Mouse (Mus musculus) erythroblast, adult 5-6 weeks (primary cell): Measurements from ENCODE around the gene Pcca. TPM values are rescaled to one million over a fixed set of nuclear protein-coding genes. Genes with fewer than 3 reads are reported as not detected.

Experiments used
- ATAC-seq: replicated peaks from 2 replicates; pipeline ENCODE4 v1.8.0; 2016; ENCODE audit warnings: moderate number of reproducible peaks, mild to moderate bottlenecking, moderate TSS enrichment, inconsistent platforms; ENCODE audit not compliant: poor library complexity, low FRiP score, severe bottlenecking
- total RNA-seq, 2 experiments: library from RNA; stranded (forward) in 1 of 2; stranded (reverse) in 1 of 2; fragments of 150-400 nt in 1 of 2; fragments of 200-764, 138-1000 nt in 1 of 2; gene quantifications; 2 replicates each; pipeline versions ENCODE4 v1.2.3 to v1.2.4; 2015 to 2017; ENCODE audit warnings: low replicate concordance in 2 of 2

Pcca gene
- total RNA-seq, 2 experiments from 2014 or later, result 0.96 to 8.4 TPM

DNA sequence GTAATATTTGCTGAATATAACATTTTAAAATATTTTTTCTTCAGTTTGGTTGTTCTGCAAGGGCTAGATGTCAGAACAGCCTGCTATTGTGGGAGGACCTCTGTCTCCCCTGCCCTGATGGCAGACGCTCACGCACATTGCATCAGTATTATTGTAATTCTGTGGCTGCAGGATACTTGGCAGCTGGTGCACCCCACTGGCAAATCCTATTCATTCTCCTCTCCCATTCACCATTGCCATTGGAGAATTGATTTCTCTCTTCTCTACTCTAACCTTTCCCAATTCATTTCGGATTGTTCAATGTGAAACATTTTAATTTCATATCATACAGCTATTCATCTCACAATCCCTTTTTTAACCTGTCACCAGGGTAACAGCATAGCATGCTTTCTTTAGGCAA is 186.9 kb downstream of the Pcca start:
- no peak for ATAC-seq

DNA sequence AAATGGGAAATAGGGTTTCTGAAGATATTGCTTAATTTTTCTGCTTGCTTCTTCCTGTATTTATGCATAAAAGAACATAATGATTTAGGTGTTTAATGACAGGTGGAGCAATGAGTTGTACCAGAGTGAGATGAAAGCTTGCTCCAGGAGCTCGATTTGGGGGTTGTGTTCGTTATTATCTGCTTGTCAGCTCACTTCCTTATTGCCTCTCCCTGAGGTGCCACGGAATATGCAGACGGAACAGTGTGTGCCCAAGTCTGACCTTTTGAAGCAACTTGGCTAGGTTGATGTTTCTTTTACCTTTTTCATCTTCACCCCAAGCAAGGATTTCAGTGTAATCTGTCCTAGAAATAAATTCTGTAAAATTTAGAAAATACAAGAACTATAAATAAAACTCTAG is 187.6 kb downstream of the Pcca start:
- ATAC-seq, result no peak

DNA sequence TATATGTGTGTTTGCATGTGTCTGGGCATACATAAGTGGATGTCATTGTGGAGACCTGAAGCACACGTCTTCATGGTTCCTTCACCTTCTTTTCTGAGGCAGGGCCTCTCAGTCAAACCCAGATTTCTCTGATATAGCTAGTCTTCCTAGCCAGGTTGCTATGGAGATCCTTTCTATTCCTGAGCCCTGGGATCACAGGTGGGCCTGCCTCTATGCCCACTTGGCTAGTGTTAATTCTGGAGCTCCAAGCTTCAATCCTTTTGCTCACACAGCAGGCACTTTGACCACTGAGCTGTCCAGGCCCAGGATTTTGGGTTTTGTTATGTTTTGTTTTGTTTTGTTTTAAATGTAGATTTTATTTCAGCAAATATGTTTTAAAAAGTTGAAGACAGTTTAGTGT is 192.3 kb downstream of the Pcca start:
- no peak for ATAC-seq

DNA sequence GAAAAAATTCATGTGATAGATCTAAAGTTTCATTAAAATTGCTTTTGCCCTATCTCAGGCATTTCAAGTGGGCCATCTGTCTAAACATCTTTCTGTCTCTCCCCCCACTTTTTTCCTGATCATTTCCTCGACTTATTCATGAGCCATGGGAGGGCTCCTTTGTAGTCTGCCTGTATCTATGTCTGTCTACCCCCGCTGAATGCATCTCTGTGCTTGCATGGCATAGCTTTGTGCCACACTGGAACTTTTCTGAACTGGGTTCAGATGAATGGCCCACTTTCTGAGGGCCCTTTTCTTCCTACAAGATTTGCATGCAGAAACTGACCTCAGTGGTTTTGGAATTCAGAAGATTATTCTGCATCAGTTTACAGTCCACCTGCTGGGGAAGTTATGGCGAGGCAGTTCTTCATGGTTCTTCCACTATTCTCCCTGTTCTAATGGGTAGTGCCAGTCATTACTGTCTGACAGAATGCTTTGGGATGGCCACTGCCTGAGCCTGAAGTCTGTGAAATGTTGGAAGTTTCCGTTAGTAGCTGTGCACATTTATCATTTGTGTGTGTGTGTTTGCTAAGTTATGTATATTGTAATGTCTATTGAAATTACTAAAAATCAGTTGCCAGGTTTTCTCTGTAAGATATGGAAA is 195.4 kb downstream of the Pcca start:
- no peak for ATAC-seq

DNA sequence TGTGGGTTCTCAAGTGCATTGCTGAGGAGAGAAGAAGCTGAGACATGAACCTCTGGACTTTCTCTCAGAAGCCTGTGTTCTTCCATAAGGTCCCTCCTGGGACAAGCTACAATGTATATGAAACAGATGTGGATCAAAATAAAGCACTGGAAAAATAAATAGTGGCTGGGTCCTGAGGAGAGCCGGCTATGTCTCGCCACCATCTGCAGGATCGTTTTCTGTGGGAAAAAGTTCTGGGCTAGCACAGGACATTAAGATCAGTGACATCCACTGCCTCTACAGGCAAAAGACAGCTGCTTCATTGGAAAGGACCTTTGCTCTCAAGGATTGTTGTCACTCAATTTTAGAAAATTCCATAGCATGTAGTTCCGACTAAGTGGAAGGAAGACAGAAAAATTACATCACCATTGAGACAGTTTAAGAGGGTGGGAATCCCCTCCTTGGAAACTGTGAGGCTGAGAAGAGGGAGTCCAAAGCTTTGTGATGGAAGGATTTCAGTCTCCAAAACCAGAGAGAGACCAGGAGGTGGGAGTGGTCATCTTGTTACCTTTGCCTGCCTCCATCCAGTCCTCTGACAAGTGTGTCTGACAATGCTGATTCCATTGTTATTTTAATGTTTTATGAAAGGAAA is 196.9 kb downstream of the Pcca start:
- ATAC-seq, result no peak

DNA sequence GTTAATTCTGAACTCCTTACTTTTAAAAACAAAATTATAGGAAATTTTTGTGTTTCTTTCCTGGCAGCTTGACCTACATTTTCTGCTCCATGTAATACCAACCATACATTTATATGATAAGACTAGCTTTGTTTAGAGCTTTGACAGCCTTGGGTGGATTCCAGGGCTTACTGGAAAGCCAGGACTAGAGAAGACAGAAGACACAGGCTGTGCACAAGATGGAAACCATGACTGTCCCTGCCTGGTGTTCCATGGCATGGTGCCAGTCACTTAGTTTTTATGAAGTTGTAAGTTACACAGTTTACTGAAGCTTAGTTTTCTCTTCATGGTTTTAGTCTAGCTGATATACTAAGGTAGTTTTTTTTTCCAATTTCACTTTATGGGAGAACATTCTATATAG is 202.7 kb downstream of the Pcca start:
- no peak for ATAC-seq

DNA sequence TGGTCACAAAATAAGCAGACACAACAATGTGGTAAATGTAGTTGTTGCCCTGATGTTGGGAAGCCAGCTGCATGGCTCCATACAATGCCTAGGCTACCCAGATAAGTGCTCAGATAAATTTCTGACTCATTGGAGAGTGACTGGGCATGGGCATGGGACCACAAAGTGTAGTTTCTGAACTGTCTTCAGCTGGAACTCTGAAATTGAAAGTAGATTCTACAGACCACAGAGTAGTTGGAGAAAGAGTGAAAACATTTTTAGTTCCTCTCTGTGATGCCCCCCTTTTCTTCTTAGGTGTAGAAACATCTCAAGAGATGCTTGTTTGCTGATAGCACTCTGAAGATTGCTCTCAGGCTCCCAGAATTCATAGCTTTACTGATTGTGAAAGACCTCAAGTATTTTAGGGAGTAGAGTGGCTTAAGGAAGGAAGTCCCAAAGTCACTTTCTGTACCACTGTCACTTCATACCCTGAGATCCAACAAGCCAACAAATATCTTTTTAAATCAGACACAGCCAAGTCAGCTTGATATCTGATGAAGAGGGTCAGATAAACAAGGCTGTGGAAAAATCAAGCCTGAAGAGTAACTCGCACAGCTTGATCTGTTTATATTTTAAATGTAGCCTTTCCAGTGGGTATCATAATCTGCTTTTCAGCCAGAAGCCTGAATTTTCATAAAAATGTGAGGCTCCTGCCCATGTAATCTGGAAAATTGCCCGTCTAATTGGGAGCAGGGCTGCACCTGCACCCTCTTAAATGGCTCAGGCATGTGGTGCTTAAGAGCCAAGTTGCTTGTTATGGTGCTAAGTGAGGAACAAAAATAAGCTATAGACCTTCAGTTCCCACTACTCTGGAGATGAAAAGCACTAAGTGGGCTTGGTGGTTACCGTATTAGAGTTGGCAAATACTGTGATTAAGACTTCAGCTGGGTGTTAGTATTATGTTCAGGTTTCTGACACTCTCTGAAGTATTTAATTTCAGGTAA is 214.0 kb downstream of the Pcca start:
- ATAC-seq, result no peak

DNA sequence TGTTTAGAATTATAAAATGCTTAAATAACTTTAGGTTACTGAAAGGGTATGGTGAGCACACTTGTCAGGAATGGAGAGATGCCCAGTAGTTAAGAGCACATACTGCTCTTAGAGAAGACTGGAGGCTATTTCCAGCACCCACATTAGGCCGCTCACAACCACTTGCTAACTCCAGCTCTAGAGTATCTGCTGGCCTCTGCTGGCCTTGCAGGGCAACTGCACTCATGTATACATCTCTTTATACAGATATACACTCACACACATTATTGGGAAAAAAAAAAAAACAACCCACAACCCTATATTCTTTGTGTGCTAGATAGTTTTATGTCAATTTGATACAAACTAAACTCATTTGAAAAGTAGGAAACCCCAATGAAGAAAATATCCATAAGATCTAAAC is 217.4 kb downstream of the Pcca start:
- no peak for ATAC-seq

DNA sequence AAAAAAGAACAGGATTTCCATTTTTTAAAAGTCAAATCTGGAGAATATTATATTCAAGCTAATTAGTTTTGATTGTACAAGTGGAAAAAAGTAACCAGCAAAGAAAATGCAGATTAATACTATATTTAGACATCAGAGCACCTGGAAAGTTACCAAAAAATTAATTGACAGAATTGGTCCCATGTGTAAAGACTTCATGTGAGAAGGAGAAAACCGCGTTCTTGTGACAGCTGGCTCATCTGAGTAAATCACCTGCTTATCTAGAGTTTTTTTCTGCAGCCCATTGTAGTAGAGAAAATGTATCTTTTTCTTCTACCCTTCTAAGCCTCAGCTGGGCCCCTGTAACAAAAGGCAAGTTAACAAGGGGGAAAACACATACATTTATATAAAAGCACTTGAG is 219.2 kb downstream of the Pcca start:
- no peak for ATAC-seq

DNA sequence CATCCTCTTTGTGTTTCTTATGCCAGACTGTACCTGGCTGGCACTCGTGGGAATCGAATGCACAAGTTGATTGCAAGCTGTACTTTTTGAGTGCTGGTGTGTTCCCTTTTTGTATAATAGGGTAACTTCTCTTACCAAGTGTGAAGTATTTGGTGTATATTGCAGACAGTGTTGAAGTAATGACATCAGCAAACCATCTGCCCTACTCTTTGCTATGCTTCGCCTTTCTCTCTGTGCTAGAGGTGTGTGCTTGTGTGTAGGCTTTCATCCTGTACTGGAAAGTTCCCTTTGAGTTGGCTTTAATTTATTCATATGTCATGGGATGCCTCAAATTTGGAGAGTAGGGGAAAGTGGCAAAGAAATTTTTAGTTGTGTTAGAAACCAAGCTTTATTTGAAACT is 220.2 kb downstream of the Pcca start:
- no peak for ATAC-seq

DNA sequence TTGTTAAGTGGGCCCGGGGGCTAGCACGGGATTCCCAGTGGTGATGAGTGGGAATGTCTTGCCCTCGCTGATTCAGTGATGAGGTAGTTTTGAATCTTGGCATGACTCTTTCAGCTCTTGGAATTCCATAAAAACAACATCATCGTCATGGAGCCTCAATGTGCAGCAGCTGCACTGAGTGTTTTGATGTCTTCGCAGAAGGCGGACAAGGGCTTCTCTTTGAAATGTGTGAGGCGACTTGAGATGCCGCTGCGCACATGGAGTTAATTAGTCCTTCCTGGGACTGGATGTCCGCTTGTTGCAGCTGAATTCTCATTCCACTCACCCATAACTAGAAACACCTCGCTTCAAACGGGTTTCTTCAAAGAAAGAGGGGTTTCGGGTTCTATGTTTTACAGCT is 221.4 kb downstream of the Pcca start:
- ATAC-seq, result no peak

DNA sequence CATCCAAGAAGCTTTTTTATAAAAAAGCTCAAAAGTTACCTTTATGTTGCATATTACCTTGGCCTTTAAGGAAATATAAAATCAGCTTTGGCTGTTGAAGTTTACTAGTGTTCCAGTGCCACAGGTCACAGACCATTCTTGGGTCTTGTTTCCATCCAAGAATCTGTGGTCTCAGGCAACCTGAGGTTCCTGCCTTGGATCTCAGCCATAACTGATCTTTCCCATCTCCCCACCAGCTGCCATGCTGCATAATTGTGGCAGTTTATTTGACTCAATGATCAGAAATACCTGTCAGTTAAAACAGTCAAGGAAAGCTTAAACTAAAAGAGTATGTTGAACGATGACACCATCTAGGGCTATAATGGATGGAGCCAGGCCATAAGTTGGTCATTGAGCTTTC is 222.5 kb downstream of the Pcca start:
- ATAC-seq, result no peak

DNA sequence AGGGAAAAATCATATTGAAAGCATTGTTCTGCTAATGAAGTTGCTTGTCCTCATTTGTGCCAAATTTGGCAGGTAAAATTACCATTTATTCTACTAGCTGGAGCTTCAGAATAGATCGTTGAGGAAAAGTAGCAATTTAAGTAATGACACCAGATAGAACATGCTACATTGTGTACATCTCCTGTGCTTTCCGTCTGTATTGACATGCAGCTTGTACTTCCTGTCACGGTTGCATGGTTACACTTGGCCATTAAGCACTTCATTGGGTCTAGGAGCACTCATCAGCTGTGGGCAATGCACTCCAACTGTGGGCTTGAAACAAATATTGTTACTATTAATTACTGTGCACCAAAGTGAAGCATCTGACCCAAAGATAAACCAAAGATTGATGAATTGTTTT is 225.8 kb downstream of the Pcca start:
- ATAC-seq, result no peak

DNA sequence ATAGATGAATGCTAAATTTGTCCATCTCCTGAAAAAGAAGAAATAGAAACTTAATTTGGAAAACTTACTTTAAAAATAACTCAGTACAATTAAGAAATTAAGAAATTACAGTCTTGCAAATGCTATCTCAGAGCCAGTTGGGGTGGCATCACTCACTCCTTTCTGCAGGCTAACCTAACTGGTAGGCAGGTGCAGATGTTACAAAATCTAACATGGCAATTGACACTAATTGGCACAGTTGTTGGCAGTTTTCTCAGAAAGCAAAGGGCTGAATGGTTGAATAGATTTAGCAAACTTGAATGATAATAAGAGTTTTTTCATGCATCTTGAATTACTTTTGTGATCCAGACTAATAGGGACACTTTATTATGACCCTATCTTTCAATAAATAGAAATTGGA is 226.7 kb downstream of the Pcca start:
- ATAC-seq, result no peak

DNA sequence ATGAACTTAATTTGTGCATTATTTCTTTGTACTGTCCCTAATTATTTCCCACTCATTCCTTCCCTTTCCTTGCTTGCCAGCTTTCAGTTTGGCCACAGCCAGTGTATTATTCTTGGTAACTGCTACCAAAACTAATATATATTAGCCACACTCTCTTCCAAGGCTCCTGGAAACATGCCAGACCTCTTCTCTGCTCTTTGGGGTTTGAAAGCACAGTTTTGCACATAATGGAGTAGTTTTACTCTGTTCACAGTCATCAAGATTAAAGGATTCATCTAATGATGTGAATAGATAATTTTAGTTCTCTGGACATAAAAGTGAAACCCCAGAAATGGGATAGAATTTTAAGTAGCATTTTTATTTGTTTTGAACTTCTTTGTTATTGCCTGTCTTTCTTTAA is 228.5 kb downstream of the Pcca start:
- ATAC-seq, result no peak

DNA sequence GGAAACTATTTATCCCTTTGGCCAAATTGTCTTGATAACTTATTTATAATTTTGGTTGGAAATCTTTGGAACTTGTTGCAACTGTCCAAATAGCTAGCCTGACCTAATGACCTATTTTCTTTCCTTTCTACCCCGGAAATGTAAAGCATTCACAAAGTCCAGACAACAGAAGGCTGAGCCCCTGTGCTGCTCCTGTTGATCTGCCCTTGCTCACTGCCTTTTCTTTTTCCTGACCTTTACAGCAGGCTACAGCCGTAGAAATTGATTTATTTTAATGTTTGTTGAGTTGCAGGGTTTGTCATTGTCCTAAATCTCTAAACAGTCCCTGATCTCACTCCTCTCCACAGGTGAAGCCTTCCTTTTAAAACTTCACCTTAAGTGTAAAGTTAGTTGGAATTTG is 231.8 kb downstream of the Pcca start:
- ATAC-seq, result no peak

DNA sequence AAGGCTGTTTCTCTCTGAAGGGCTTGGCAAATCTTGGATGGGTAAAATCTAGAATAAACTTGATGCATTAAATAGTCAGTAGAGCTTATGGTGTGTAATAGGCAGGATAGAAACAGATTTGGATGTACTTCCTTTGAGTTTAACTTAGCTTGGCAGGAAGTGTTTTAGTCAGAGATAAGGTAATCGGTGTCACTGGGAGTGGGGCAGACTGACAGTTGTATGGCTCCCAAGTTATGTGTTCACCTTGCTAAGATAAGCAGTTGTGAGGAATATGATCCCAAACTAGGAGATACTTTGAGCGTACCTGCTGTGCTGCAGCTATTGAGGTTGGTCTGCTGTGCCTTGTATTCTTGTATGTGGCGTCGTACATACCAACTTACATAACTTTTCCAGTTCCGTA is 232.3 kb downstream of the Pcca start:
- no peak for ATAC-seq

DNA sequence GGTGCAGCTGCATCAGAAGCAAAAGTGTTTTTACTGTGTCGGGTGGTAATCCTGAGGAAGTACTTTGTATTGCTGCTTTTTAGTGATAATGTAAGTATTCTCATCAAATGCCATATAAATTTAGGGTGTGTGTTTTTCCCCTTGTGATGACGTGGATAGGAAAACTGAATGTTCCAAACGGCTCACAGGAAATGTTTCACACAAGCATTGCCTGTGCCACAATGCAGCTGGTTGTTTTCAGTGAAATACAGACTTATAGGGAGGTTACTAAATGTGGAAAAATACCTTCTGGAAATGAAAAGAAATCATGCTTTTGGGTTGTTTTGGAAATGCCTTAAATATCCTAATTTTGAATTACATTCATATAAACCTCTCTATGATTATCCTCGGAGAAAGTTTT is 250.6 kb downstream of the Pcca start:
- no peak for ATAC-seq

DNA sequence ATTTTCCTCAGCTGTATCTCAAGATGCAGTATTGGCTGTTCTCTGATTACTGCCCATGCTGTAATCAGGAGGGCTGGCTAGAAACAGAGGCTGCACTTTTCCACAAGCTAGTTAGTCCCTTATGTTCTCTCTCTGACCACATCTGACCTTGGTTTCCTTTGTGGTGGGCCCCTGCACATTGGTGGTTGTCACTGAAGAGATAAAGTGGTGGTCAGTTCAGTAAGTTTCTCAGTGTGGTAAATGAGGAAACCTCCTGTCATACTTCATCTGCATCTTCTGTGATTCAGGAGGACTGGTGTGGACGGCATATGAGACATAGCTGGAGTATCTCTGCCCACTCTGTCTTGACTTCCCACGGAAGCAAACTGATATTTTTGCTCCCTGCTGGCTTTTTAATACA is 254.1 kb downstream of the Pcca start:
- no peak for ATAC-seq

DNA sequence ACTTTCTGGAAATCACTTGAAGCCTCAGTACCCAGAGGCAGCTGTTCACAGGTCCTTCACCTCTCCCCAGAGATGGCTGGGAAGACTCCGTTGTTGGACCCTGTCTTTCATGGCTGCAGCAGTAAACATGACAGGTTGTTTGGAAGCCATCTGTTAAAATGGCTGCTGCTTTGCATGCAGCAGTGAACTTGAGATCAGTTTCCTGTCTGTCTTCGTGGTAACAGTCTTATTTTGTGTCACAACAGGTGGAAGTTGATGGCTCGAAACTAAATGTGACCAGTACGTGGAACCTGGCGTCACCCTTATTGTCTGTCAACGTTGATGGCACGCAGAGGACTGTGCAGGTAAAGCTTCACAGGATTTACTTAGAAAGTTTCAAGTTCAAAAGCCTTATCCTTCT is 256.0 kb downstream of the Pcca start:
- ATAC-seq, result no peak

DNA sequence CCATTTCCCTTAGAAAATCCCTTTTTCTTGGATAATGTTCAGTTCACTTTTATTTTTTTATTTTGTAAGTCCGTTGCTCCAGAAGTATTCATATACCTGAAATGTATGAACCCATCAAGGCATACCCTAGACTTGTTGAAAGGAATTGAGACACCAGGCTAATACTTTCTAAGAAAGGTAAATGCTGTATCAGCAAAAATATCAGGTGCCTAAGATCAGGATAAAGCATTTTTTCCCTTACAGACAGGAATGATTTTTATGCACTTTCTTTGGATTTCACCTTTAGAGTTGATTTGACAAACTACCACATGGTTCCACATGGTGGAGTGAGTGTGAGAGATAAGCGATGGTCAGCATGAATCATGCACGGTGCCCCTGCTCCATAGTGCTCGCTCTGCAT is 259.2 kb downstream of the Pcca start:
- ATAC-seq, result no peak
